Mouse (Mus musculus) kidney, adult 18-20 months (tissue): ENCODE data around the gene Rab32.
"Not testable (repeated sequence)": the region's sequence is repeated elsewhere in the genome, so short reads cannot be mapped to it uniquely, and the experiment has no call there.

Experiments
- DNase-seq: peaks from one replicate; pipeline ENCODE4 v3.0.0; 2021

Gene Rab32

DNA sequence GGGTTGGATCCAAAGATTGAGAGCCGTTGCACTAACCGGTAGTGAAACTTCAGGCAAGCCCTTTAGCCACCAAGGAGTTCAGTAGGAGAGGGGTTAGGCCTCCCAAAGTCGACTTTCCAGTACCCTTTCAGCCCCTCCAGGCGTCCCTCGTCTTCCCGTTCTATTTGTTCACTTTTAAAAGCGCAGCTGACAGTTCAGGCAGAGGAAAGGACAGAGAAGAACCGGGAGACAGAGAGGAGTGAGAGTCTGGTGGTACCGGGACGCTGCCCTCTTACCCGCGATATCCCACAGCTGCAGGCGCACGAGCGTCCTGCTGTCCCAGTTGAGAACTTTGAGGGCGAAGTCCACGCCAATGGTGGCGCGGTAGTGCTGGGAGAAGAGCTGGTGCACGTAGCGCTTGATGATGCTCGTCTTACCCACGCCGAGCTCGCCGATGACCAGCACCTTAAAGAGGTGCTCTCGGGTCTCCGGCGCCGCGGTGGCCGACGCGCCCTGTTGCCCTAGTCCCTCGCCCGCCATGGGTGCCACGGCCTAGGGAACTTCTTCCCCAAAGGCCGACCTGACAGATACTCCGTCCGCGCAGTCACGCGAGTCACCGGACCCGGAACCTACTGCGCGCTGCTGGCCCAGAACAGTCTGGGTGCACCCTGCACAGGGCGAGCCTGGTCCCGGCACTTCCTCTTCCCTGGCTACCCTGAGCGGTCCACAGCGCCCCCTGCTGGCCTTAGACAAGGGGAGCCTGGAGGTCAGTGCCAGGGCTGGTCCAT is at the start of gene Rab32:
Gene Rab32, minus strand, starts transcription at position 696 of the 767 bp plus-strand sequence.
- DNase-seq: peak; percentile 95

DNA sequence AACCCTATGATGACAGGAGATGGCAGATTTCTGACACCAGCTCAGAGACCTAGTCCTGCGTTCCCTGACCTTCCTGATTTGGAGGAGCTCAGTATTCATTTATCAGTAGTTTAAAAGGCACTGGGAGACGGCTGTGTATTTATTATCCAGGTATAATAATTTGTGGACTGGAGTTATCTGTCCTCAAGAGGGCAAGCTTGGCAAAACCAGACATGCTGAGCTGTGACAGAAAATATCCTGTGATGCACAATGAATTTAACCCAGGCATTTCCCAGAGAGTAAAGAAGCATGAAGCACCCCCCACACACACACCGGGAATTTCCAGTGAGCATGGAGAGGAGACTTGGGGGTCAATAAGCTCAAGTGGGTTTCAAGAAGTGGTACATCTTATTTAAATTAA is 42.7 kb upstream of the Rab32 start:
- no peak for DNase-seq

DNA sequence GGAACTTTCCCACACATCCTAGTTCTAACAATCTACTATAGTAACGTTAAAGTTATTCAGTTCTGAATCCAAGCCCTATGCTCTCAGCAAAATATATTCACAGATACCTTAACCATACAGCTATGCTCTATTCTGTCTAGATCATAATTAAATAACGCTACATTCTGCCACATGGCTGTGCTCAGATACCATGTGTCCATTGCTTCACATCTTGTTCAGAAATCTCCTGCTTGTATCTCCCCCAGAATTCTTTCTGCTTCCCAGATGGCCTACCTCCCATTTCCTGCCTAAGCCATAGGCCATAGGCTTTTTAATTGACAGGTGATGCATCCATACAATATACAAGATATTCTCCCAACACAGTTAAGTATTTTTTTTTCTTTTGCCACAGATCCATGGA is 39.4 kb upstream of the Rab32 start:
- DNase-seq: not testable (repeated sequence)

DNA sequence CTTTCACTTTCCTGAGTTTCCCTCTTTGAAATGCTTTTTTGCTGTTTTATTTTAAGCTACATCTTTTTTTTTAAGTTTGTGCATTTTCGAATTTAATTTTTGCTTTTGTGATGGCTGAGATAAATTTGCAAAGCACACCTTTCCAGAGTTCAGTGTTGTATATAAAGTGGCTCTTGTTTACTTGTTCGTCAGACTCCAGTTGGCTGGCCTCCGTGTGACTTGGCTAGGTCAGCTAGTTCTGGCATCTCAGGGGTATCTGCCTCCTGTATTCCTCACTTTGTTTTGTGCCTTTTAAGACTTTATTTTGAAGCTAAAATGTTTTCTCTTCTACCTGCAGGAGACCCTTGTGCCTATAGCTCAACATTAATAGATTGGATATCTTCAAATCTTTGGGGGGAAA is 22.7 kb upstream of the Rab32 start:
- DNase-seq: no peak

DNA sequence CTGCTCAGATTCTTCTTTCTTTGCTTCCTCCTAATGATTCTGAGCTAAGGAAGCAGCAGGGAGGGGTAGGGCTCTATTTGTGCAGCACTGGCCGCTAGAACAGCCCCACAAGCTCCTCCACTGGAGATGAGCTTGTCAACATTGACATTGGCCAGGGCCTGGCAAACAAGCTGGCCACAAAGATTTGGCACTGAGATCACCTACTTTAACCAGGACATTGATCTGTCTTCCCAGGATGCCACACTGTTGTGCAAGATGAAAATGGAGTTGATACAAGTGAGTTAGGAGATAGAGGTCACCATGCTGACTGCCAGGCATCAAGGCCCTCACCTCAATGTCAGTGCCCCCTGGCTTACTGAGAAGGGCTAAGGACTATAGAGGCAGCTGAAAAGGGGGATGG is 21.8 kb upstream of the Rab32 start:
- DNase-seq: no peak

DNA sequence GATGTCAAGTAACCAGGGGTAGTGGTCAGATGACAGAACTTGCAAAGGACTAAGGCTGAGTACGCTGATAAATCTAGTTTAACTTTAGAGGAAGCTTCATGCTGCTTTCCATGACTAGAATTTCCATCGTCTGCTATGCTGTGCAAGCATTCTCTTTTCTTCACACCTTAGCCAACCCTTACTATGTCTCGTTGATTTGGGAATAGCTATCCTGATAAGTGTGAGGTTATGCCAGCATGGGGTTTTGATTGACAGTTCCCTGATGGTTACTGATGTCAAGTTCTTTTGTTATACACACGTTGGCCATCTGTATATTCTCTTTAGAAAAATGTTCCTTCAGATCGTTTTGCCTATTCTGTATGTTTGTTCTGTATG is 259 bp upstream of the Rab32 start:
- no peak for DNase-seq

DNA sequence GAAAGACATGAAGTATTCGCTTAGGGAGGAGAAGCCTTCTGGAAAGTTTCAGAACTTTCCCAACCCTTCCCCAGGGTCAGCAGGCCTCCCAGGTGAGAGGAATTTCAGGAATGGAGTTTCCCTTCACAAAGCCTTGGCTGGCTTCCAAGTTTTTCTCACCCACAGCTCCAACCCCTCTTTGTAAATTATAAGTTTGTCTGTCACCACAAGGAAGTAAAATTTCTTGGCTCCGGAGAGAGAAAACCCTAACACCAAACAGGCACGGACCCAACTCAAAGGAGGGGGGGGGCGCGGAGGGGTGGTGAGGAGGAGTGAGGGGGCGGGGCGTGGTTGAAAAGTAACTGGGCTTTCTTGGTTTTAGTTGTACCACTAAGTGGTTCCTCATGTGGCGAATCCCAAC is 980 bp downstream of the Rab32 start:
- DNase-seq: peak; percentile 69

DNA sequence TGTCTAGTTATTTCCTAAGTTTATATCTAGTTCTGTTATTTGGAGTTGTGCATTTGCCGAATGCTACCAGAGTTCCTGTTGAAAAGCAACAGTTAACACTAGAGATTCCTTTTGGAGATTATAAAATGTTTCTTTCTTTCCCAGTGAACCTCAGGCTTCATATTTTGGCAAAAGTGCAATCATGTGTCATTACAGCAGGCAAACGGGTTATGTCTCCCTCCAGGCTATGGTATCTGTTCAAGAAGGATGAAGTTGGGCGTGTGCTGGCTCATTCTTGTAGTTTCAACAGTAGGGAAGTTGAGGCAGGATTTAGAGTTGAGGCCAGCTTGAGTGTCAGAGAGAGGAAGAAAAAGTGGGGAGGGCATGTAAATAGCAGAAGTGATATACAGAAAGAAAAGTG is 2.4 kb downstream of the Rab32 start:
- DNase-seq: no peak

DNA sequence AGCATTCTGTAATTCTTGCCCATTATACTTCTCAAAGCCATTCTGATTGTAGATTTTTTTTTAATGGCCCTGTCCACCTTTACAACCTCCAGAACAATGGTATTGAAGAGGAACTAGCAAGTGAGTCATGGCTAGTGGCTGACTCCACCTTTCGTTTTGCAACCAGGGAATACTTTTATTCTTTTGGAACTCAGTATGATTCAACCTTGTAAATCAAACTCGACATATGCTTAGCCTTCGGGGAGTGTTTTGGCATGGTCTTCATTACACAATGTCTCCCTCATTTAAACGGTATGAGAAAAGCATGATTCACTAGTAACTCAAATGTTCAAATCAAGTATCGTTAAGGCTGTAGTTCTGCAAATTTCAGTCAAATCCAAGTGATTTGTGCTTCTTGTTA is 2.8 kb downstream of the Rab32 start:
- DNase-seq: no peak

DNA sequence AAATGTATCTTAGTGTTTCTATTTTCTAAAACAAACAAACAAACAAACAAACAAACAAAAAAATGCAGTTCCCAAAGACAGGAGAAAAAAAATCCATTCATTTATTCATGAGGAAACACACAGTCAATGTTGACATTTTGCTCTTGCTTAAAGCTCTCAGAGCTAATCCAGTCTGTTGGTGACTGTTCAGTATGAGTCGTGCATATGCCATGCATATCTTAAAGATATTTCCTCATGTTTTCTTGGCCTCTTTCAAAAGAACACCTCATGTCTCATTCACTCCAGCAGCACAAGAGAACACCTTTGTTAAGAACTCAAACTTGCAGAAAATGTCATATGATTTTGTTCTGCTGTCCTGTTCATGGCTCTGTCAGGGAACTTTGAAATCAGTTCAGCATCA is 7.9 kb downstream of the Rab32 start:
- no peak for DNase-seq

DNA sequence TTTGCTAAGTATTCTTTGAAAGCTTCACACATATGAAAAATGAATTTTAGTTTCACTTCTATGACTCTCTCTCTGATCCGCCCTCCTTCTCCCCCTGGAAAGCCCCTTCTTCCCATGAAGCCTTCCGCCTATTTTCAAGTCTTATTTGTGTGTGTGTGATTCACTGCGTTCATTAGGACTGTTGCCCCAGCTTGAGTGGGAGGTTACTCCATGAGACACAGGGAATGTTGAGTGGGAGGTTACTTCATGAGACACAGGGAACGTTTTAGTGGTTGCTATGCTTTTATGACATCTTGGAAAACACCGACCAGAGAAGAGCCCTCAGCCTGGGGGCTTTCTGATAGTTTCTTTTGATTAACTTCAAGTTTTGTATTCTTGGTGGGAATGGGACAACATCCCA is 11.4 kb downstream of the Rab32 start:
- DNase-seq: no peak

DNA sequence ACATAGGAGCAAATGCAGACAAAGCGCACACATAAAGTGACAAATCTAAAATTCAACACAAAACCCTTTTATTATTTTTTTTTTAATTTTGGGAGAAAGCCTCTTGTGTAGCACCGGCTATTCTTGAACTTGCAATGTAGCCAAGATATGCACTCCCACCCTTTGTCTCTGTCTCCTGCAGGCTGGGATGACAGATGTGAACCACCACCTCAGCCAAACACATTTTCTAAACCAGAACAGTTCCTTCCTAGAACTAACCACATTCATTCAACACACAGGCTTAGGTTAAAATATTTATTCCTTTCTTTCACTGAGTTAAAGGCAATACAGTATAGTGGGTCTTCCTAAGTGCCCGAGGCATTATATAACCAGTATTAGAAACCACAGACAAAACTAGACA is 13.1 kb downstream of the Rab32 start:
- no peak for DNase-seq
